Mouse (Mus musculus) thymus, adult 2 months (tissue): Measurements from ENCODE around the gene Aloxe3.

Experiments used
- CTCF ChIP-seq: fragments of 200-500 bp; IDR thresholded peaks from 2 replicates; pipeline ENCODE4 v1.5.1; 2012; ENCODE audit warnings: mild to moderate bottlenecking, control low read depth, low read length, moderate library complexity, borderline replicate concordance; ENCODE audit not compliant: control insufficient read depth, poor library complexity, insufficient read depth; ENCODE audit errors: extremely low read depth
- POLR2A ChIP-seq: fragments of 200-500 bp; IDR thresholded peaks from 2 replicates; pipeline ENCODE4 v1.6.1; 2012; ENCODE audit warnings: mild to moderate bottlenecking, low read length, control low read depth, moderate library complexity; ENCODE audit not compliant: control insufficient read depth, poor library complexity, insufficient read depth; ENCODE audit errors: extremely low read depth

DNA sequence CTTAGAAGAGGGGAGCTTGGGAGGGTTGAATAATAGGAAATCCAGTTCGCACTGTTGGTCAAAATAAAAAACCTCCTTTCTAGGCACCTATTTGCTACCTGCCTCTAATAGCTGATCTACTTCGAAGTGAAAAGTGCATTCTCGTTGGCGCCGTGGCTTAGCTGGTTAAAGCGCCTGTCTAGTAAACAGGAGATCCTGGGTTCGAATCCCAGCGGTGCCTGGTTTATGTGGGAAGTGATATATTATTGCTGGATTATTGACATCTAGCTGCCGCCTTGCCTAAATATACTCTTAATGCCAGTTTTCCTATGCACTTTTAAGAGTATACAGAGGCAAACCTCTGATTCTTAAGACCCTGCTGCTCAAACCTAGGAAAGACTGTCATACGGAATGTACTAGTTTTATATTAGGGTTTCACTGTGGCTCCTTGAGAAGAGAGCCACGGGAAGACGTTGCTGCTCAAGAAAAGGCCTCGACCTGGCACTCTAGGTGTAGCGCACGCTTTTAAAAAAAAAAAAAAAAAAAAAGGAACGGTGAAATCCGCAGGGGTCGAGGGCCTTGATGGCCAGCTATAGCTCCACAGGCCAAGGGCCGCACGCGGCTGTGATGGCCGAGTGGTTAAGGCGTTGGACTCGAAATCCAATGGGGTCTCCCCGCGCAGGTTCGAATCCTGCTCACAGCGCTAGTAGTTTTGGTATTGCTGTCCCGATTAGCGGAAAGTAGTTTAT is 15.2 kb upstream of the Aloxe3 start:
- TF ChIP-seq CTCF (no peak), POLR2A (no peak)
